In the genomic region with DNA sequence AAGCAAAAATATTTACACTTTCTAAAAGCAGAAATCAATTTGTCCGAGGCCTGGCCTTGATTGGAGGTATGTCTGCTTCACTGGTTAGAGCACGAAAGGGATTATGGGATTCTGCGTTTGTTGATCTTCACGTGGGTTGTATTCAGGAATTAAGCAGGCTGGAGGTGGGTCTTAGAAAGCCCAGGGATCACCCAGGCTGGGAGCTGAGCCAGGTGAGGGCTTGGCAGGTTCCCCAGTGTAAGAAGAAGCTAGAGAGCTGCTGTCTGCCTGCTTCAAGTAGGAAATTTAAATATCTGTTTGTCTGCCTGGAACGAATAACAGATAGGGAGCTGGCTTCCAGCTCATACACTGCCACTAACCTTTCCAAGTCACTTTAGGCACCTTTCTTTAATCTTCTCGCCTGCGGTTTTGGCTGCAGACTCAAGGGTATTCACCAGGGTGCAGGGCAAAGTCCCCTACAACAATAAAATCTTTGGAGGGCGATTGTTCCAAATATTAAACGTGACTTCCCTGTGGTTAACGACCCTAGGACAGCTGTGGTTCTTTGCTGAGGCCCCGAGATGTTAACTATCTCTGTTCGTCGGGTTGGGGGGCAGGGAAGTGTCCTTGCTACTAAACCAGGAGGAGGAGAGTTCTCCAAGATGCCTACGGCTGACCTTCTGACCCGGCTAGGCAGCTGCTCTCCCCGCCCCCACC, we compare ENCODE assay signal across 9 mouse cellular contexts.
DNase-seq lines count a peak whose midpoint lies in the region; ATAC-seq and TF ChIP-seq lines count a peak whose summit lies in the region.
"Had no signal": no experiment of that assay in that cellular context is flagged by ENCODE, and none has a peak within 500 bp of the region (broad histone marks: within the 10 kb centered on the region; RNA-seq: fewer than 3 reads in every experiment).

No protein-coding gene starts in this region.

- peak overlapping the region; percentile 77 for H3K27ac ChIP-seq in forebrain, embryonic 10.5 days
- H3K27ac ChIP-seq in forebrain, embryonic 16.5 days (ENCODE audit: low read length), result no peak overlapping the region
- H3K27ac ChIP-seq in intestine, embryonic 16.5 days (ENCODE audit: low read length), result peak overlapping the region; percentile 51
- no peak overlapping the region for H3K27ac ChIP-seq in liver, embryonic 14.5 days
- no peak overlapping the region for H3K27ac ChIP-seq in neural tube, embryonic 15.5 days (replicated peaks)

- TF ChIP-seq EP300 in liver, embryonic 14.5 days (IDR thresholded peaks at IDR 0.05; ENCODE audit: low read depth), result no peak

- peak overlapping the region; percentile 36 for H3K4me3 ChIP-seq in forebrain, embryonic 10.5 days
- no peak overlapping the region for H3K4me3 ChIP-seq in forebrain, embryonic 16.5 days (replicated peaks; ENCODE audit: low read length)
- peak overlapping the region; percentile 38; the same call in 1 of the 2 replicates for H3K4me3 ChIP-seq in intestine, embryonic 16.5 days (ENCODE audit: low read length)
- no peak overlapping the region; a peak in 1 of 4 replicates for H3K4me3 ChIP-seq in liver, embryonic 14.5 days (ENCODE audit: insufficient read depth in 1 of 2, low read depth in 2 of 2, low read length in 2 of 2)
- no peak overlapping the region for H3K4me3 ChIP-seq in neural tube, embryonic 15.5 days (replicated peaks)

- no peak overlapping the region for H3K4me2 ChIP-seq in forebrain, embryonic 16.5 days (ENCODE audit: low read length)
- peak overlapping the region; percentile 66 for H3K4me2 ChIP-seq in intestine, embryonic 16.5 days (ENCODE audit: low read depth, low read length)
- H3K4me2 ChIP-seq in liver, embryonic 14.5 days (ENCODE audit: low read depth), result peak overlapping the region; percentile 52; the same call in 1 of the 2 replicates
- H3K4me2 ChIP-seq in neural tube, embryonic 15.5 days, result peak overlapping the region; percentile 54

- H3K27me3 ChIP-seq in forebrain, embryonic 10.5 days (ENCODE audit: poor library complexity, severe bottlenecking), result peaks cover 48% of the 10 kb centered on the region
- H3K27me3 ChIP-seq in forebrain, embryonic 16.5 days (replicated peaks; ENCODE audit: control insufficient read depth, insufficient read depth, low read length), result no peaks in the 10 kb centered on the region
- no peaks in the 10 kb centered on the region for H3K27me3 ChIP-seq in intestine, embryonic 16.5 days (replicated peaks; ENCODE audit: control insufficient read depth, insufficient read depth, low read length)
- no peaks in the 10 kb centered on the region for H3K27me3 ChIP-seq in liver, embryonic 14.5 days (ENCODE audit: control insufficient read depth, insufficient read depth, low read length)
- H3K27me3 ChIP-seq in neural tube, embryonic 15.5 days (replicated peaks), result peaks cover 5% of the 10 kb centered on the region; the same call in 1 of the 2 replicates

- no peaks in the 10 kb centered on the region for H3K9me3 ChIP-seq in forebrain, embryonic 10.5 days
- no peaks in the 10 kb centered on the region for H3K9me3 ChIP-seq in forebrain, embryonic 16.5 days (ENCODE audit: control insufficient read depth, low read length)
- no peaks in the 10 kb centered on the region for H3K9me3 ChIP-seq in intestine, embryonic 16.5 days (ENCODE audit: control insufficient read depth, low read length)
- no peaks in the 10 kb centered on the region for H3K9me3 ChIP-seq in liver, embryonic 14.5 days (ENCODE audit: control insufficient read depth, low read length)
- H3K9me3 ChIP-seq in neural tube, embryonic 15.5 days (replicated peaks), result no peaks in the 10 kb centered on the region

- no peak for TF ChIP-seq CTCF in liver, embryonic 14.5 days (IDR thresholded peaks at IDR 0.05; ENCODE audit: low read depth)

- peak; percentile 53 for DNase-seq in forebrain, embryonic 10.5 days (ENCODE audit: extremely low spot score, low spot score)
- peak; percentile 97 for DNase-seq in heart, adult 11 months
- DNase-seq in liver, embryonic 14.5 days (ENCODE audit: low read depth in 3 of 3, low spot score in 3 of 3), result no peak
- DNase-seq in spleen, postnatal 36 days (ENCODE audit: low spot score in 2 of 2), result no peak

- no peak for ATAC-seq in forebrain, embryonic 16.5 days
- ATAC-seq in intestine, embryonic 16.5 days, result peak; percentile 37
- ATAC-seq in liver, embryonic 14.5 days (ENCODE audit: insufficient read depth), result no peak
- no peak for ATAC-seq in neural tube, embryonic 15.5 days (ENCODE audit: low FRiP score)
- ATAC-seq in granulocyte monocyte progenitor cell, adult 5-6 weeks (replicated peaks; ENCODE audit: poor library complexity, severe bottlenecking), result no peak

- 3% methylated on average over 16 of the region's 16 CpGs for WGBS in forebrain, embryonic 10.5 days
- 5% methylated on average over 16 of the region's 16 CpGs for WGBS in forebrain, embryonic 16.5 days
- WGBS in intestine, embryonic 16.5 days, result 13% methylated on average over 16 of the region's 16 CpGs
- 7% methylated on average over 16 of the region's 16 CpGs for WGBS in liver, embryonic 14.5 days (ENCODE audit: insufficient replicate concordance)
- 11% methylated on average over 16 of the region's 16 CpGs for WGBS in neural tube, embryonic 15.5 days

- H3K9ac ChIP-seq in forebrain, embryonic 16.5 days (replicated peaks; ENCODE audit: low read depth, low read length), result no peak overlapping the region
- no peak overlapping the region for H3K9ac ChIP-seq in intestine, embryonic 16.5 days (ENCODE audit: low read depth, low read length)
- H3K9ac ChIP-seq in liver, embryonic 14.5 days (replicated peaks), result no peak overlapping the region
- H3K9ac ChIP-seq in neural tube, embryonic 15.5 days (replicated peaks), result no peak overlapping the region

- no peaks in the 10 kb centered on the region for H3K36me3 ChIP-seq in forebrain, embryonic 10.5 days (replicated peaks)
- no peaks in the 10 kb centered on the region for H3K36me3 ChIP-seq in forebrain, embryonic 16.5 days (ENCODE audit: control insufficient read depth, insufficient read depth)
- no peaks in the 10 kb centered on the region for H3K36me3 ChIP-seq in intestine, embryonic 16.5 days (ENCODE audit: control insufficient read depth, insufficient read depth, low read length)
- H3K36me3 ChIP-seq in liver, embryonic 14.5 days (replicated peaks; ENCODE audit: control insufficient read depth, insufficient read depth, low read depth), result no peaks in the 10 kb centered on the region
- H3K36me3 ChIP-seq in neural tube, embryonic 15.5 days, result no peaks in the 10 kb centered on the region
- H3K36me3 ChIP-seq: G1E had no signal

- H3K4me1 ChIP-seq in forebrain, embryonic 10.5 days, result peaks cover 28% of the 10 kb centered on the region
- H3K4me1 ChIP-seq in forebrain, embryonic 16.5 days (replicated peaks; ENCODE audit: control insufficient read depth, insufficient read depth, low read length), result peaks cover 20% of the 10 kb centered on the region
- peaks cover 23% of the 10 kb centered on the region for H3K4me1 ChIP-seq in intestine, embryonic 16.5 days (ENCODE audit: control insufficient read depth, insufficient read depth, low read length)
- H3K4me1 ChIP-seq in liver, embryonic 14.5 days (replicated peaks; ENCODE audit: control insufficient read depth in 2 of 2, insufficient read depth in 2 of 2, low read length in 1 of 2), result no peaks in the 10 kb centered on the region; a peak in 2 of 4 replicates
- peaks cover 26% of the 10 kb centered on the region for H3K4me1 ChIP-seq in neural tube, embryonic 15.5 days

Comparison
In these comparisons a context has a peak if more than half of its experiments do, and no peak if none do; other contexts are left out.
1. H3K27ac ChIP-seq: peak in forebrain, embryonic 10.5 days (single experiment) and intestine, embryonic 16.5 days (single experiment); none in forebrain, embryonic 16.5 days (single experiment), liver, embryonic 14.5 days (single experiment) and neural tube, embryonic 15.5 days (single experiment).
2. H3K4me3 ChIP-seq: peak in forebrain, embryonic 10.5 days (single experiment) and intestine, embryonic 16.5 days (single experiment); none in forebrain, embryonic 16.5 days (single experiment), liver, embryonic 14.5 days (0 of 2) and neural tube, embryonic 15.5 days (single experiment).
3. DNase-seq: peak in forebrain, embryonic 10.5 days (single experiment) and heart, adult 11 months (single experiment); none in liver, embryonic 14.5 days (0 of 3) and spleen, postnatal 36 days (0 of 2).